In genomic region chr1:24374902-24375301, GRCm38 (mm10) we compare ENCODE assay signal across 8 mouse cellular contexts.
A peak's percentile ranks its signal among the peaks of the same experiment; 100 is the strongest.
DNase-seq lines count a peak whose midpoint lies in the region; ATAC-seq and TF ChIP-seq lines count a peak whose summit lies in the region.

No protein-coding gene starts in this region.

- TF ChIP-seq CTCF in layer of hippocampus, adult 2 months (conservative IDR thresholded peaks at IDR 0.05): peak; percentile 68

- H3K4me3 ChIP-seq in layer of hippocampus, adult 2 months: no peak overlapping the region
- no peak overlapping the region for H3K4me3 ChIP-seq in limb, embryonic 10.5 days

- H3K9me3 ChIP-seq in limb, embryonic 10.5 days (replicated peaks): no peaks in the 10 kb centered on the region

- no peaks in the 10 kb centered on the region for H3K36me3 ChIP-seq in limb, embryonic 10.5 days

- H3K4me1 ChIP-seq in limb, embryonic 10.5 days: no peaks in the 10 kb centered on the region

- ATAC-seq in CD4-positive, CD25-positive, alpha-beta regulatory T cell, adult 4 months: no peak

- H3K27ac ChIP-seq in layer of hippocampus, adult 2 months: no peak overlapping the region
- no peak overlapping the region for H3K27ac ChIP-seq in limb, embryonic 10.5 days

- H3K27me3 ChIP-seq in limb, embryonic 10.5 days (ENCODE audit: low read depth, poor library complexity, severe bottlenecking): no peaks in the 10 kb centered on the region

- WGBS in limb, embryonic 10.5 days: 26% methylated on average over 2 of the region's 2 CpGs

- DNase-seq in layer of hippocampus, adult 2 months (ENCODE audit: low spot score in 2 of 2): peak in 1 of 2 experiments; percentile 21
- no peak for DNase-seq in layer of hippocampus, postnatal 14 days (ENCODE audit: low spot score in 2 of 2)
- peak; percentile 56 for DNase-seq in R1 (ENCODE audit: low read depth, low spot score)
- peak; percentile 26 for DNase-seq in embryo, embryonic 11.5 days (ENCODE audit: low read depth, low spot score)
- DNase-seq in limb, embryonic 10.5 days (ENCODE audit: low spot score): peak; percentile 53
- no peak for DNase-seq in urinary bladder, postnatal 4 days (ENCODE audit: low spot score in 2 of 2)
- DNase-seq in thymus, postnatal 4 days: no peak

Comparison
In these comparisons a context has a peak if more than half of its experiments do, and no peak if none do; other contexts are left out.
1. DNase-seq: peak in R1 (single experiment), embryo, embryonic 11.5 days (single experiment) and limb, embryonic 10.5 days (single experiment); none in layer of hippocampus, postnatal 14 days (0 of 2), urinary bladder, postnatal 4 days (0 of 2) and thymus, postnatal 4 days (single experiment).